Comparison of ENCODE assay signal across 8 mouse cellular contexts in the genomic region with DNA sequence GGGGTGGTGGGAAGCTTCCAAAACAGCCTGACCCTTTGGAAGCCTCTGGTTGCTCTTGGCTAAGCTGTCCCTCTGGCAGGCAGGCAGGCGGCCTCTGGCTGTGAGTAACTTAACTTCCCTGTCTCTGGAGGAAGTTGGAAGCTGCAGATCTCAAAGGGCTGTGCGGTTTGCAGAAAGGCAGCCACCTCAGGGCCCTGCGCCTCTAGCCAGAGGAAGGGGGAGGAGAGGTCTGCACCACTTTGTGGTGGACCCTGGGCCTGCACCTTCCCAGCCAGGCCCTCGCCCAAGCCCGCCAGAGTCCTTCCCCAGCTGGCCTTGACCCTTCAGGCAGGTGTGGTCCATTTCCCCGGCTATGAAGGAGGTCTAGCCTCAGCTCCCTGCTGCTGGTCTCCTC. TPM values are rescaled to one million over a fixed set of nuclear protein-coding genes. Genes with fewer than 3 reads are reported as not detected.
DNase-seq lines count a peak whose midpoint lies in the region; ATAC-seq lines count a peak whose summit lies in the region.

No protein-coding gene starts in this region.

- peak overlapping the region; percentile 82 for H3K9ac ChIP-seq in forebrain, embryonic 11.5 days (ENCODE audit: low read length)
- H3K9ac ChIP-seq in intestine, embryonic 16.5 days (ENCODE audit: low read depth, low read length), result peak overlapping the region; percentile 70

- H3K4me2 ChIP-seq in forebrain, embryonic 11.5 days (ENCODE audit: low read depth, low read length, severe bottlenecking), result peak overlapping the region; percentile 97
- peak overlapping the region; percentile 99 for H3K4me2 ChIP-seq in intestine, embryonic 16.5 days (ENCODE audit: low read depth, low read length)

- no peaks in the 10 kb centered on the region for H3K9me3 ChIP-seq in forebrain, embryonic 11.5 days (ENCODE audit: control insufficient read depth, low read length)
- no peaks in the 10 kb centered on the region for H3K9me3 ChIP-seq in intestine, embryonic 16.5 days (ENCODE audit: control insufficient read depth, low read length)

- H3K36me3 ChIP-seq in forebrain, embryonic 11.5 days (ENCODE audit: control insufficient read depth, insufficient read depth, low read length), result no peaks in the 10 kb centered on the region
- H3K36me3 ChIP-seq in intestine, embryonic 16.5 days (ENCODE audit: control insufficient read depth, insufficient read depth, low read length), result no peaks in the 10 kb centered on the region

- peaks cover 61% of the 10 kb centered on the region for H3K4me1 ChIP-seq in forebrain, embryonic 11.5 days (replicated peaks; ENCODE audit: control insufficient read depth, insufficient read depth, low read length)
- H3K4me1 ChIP-seq in intestine, embryonic 16.5 days (ENCODE audit: control insufficient read depth, insufficient read depth, low read length), result peaks cover 81% of the 10 kb centered on the region

- WGBS in forebrain, embryonic 11.5 days, result 24% methylated on average over 6 of the region's 6 CpGs
- WGBS in intestine, embryonic 16.5 days, result 49% methylated on average over 6 of the region's 6 CpGs

- H3K27me3 ChIP-seq in forebrain, embryonic 11.5 days (ENCODE audit: control insufficient read depth, insufficient read depth, low read length), result no peaks in the 10 kb centered on the region
- H3K27me3 ChIP-seq in intestine, embryonic 16.5 days (replicated peaks; ENCODE audit: control insufficient read depth, insufficient read depth, low read length), result no peaks in the 10 kb centered on the region

- ATAC-seq in forebrain, embryonic 11.5 days (replicated peaks; ENCODE audit: low FRiP score), result no peak
- ATAC-seq in intestine, embryonic 16.5 days, result no peak
- ATAC-seq in megakaryocyte progenitor cell, adult 5-6 weeks (replicated peaks; ENCODE audit: poor library complexity), result peak; percentile 15

- DNase-seq in spleen, adult 18-20 months, result peak; percentile 40 to 45
- no peak for DNase-seq in spleen, postnatal 14 days (ENCODE audit: low spot score in 2 of 2)
- peak; percentile 63 for DNase-seq in forebrain, embryonic 11.5 days (ENCODE audit: low spot score)
- DNase-seq in thymus, adult 18-20 months, result peak; percentile 60 to 66
- no peak for DNase-seq in urinary bladder, postnatal 25 days (ENCODE audit: low spot score)
- no peak for DNase-seq in frontal cortex, adult 2 months (ENCODE audit: extremely low spot score in 1 of 2, low spot score in 1 of 2)

- peak overlapping the region; percentile 61 for H3K4me3 ChIP-seq in forebrain, embryonic 11.5 days (ENCODE audit: low read depth, low read length)
- H3K4me3 ChIP-seq in intestine, embryonic 16.5 days (ENCODE audit: low read length), result peak overlapping the region; percentile 68

- H3K27ac ChIP-seq in forebrain, embryonic 11.5 days (ENCODE audit: low read depth, low read length), result peak overlapping the region; percentile 98; the same call in 1 of the 2 replicates
- H3K27ac ChIP-seq in intestine, embryonic 16.5 days (ENCODE audit: low read length), result peak overlapping the region; percentile 94

RNA-seq across cellular contexts. Expression of a gene that starts 49.7 kb away (rescaled TPM):
- polyA plus RNA-seq in forebrain, embryonic 11.5 days (2014; fragmentation: Nextera tagmentation; extraction: Ambion mirVana), result 105 and 115 TPM in 2 replicates
- polyA plus RNA-seq in intestine, embryonic 16.5 days (2015; fragmentation: Nextera tagmentation; extraction: Ambion mirVana), result 75.1 and 87.5 TPM in 2 replicates
- total RNA-seq in megakaryocyte progenitor cell, adult 5-6 weeks (2015), result 65.9 and 67.1 TPM in 2 replicates
- total RNA-seq in megakaryocyte progenitor cell, adult 5-6 weeks (2017), result 28.1 and 47.1 TPM in 2 replicates
- polyA plus RNA-seq in frontal cortex, adult 2 months (2012; rRNA removed), result 3.1 and 3.2 TPM in 2 replicates

Comparison
In these comparisons a context has a peak if more than half of its experiments do, and no peak if none do; other contexts are left out.
1. DNase-seq: peak in spleen, adult 18-20 months (2 of 2), forebrain, embryonic 11.5 days (single experiment) and thymus, adult 18-20 months (2 of 2); none in spleen, postnatal 14 days (0 of 2), urinary bladder, postnatal 25 days (single experiment) and frontal cortex, adult 2 months (0 of 2).
2. RNA of a gene that starts 49.7 kb away (polyA plus RNA-seq): 105 to 115 TPM in forebrain, embryonic 11.5 days and 75.1 to 87.5 TPM in intestine, embryonic 16.5 days; 3.1 to 3.2 TPM in frontal cortex, adult 2 months; every median in the first group is over 10 times any median in the second.